Mouse (Mus musculus) frontal cortex, postnatal 10 days (tissue): ENCODE measurements around the gene Slc5a7.

Experiments
- DNase-seq, 2 experiments: peaks; one replicate each; pipeline ENCODE4 v3.0.0; 2022; ENCODE audit warnings: low spot score in 2 of 2, mixed read lengths in 1 of 2

Gene Slc5a7

GRCm38 (mm10) chr17:54298934-54299333 is at the start of gene Slc5a7:
Gene Slc5a7, minus strand, starts transcription at chr17:54299034.
- DNase-seq, result no peak

GRCm38 (mm10) chr17:54347672-54348071 is 48.8 kb upstream of the Slc5a7 start:
- DNase-seq, result no peak

- no peak for DNase-seq
Observed at GRCm38 (mm10) chr17:54343395-54343794, 44.6 kb upstream of the Slc5a7 start.

GRCm38 (mm10) chr17:54298232-54298924 is 456 bp downstream of the Slc5a7 start:
- peak in 1 of 2 experiments; percentile 4 for DNase-seq

- DNase-seq, result no peak
Observed at GRCm38 (mm10) chr17:54250783-54251182, 48.1 kb downstream of the Slc5a7 start.

GRCm38 (mm10) chr17:54243650-54244300 is 55.1 kb downstream of the Slc5a7 start:
- no peak for DNase-seq

- no peak for DNase-seq
Observed at GRCm38 (mm10) chr17:54239435-54239834, 59.4 kb downstream of the Slc5a7 start.
